Mouse (Mus musculus) lung, postnatal 0 days (tissue): Measurements from ENCODE around the gene Bst1. TPM values are rescaled to one million over a fixed set of nuclear protein-coding genes. Genes with fewer than 3 reads are reported as not detected.
A peak's percentile ranks its signal among the peaks of the same experiment; 100 is the strongest.

ENCODE experiments used
- ATAC-seq: fragments of 200-750 bp; cut with Nextera tagmentation; 2 replicates; pipeline ENCODE4 v1.8.0; 2017; ENCODE audit warnings: moderate library complexity
- DNase-seq: peaks from one replicate; pipeline ENCODE4 v3.0.0-alpha.2; 2016; ENCODE audit warnings: low spot score
- H3K27ac ChIP-seq: fragments of 300-500 bp; sonication (generic); 2 replicates; pipeline ENCODE4 v1.5.1; 2014; ENCODE audit warnings: antibody characterized with exemption, mild to moderate bottlenecking, low read length, mixed read lengths
- H3K27me3 ChIP-seq: fragments of 300-500 bp; sonication (generic); replicated peaks from 2 replicates; pipeline ENCODE4 v1.6.1; 2014; ENCODE audit warnings: low read length, mixed read lengths; ENCODE audit not compliant: insufficient read depth
- H3K36me3 ChIP-seq: fragments of 300-500 bp; sonication (generic); 2 replicates; pipeline ENCODE4 v1.6.1; 2014; ENCODE audit warnings: low read length, mixed read lengths; ENCODE audit not compliant: insufficient read depth
- H3K4me1 ChIP-seq: fragments of 300-500 bp; sonication (generic); 2 replicates; pipeline ENCODE4 v1.6.1; 2014; ENCODE audit warnings: antibody characterized with exemption, low read depth, low read length, mixed read lengths; ENCODE audit not compliant: insufficient read depth
- H3K4me2 ChIP-seq: fragments of 300-500 bp; sonication (generic); replicated peaks from 2 replicates; pipeline ENCODE4 v1.6.1; 2014; ENCODE audit warnings: low read depth, mild to moderate bottlenecking, low read length, moderate library complexity, mixed read lengths
- H3K4me3 ChIP-seq: fragments of 300-500 bp; sonication (generic); 2 replicates; pipeline ENCODE4 v1.5.1; 2014; ENCODE audit warnings: low read depth, low read length
- H3K9ac ChIP-seq: fragments of 300-500 bp; sonication (generic); replicated peaks from 2 replicates; pipeline ENCODE4 v1.6.1; 2014; ENCODE audit warnings: low read depth, mild to moderate bottlenecking
- H3K9me3 ChIP-seq: fragments of 300-500 bp; sonication (generic); 2 replicates; pipeline ENCODE4 v1.6.1; 2016; ENCODE audit warnings: low read length, mixed read lengths
- CTCF ChIP-seq: IDR thresholded peaks from 2 replicates; pipeline ENCODE4 v1.5.1; 2016; ENCODE audit warnings: antibody characterized with exemption, mild to moderate bottlenecking
- EP300 ChIP-seq: IDR thresholded peaks from 2 replicates; pipeline ENCODE4 v1.6.1; 2016; ENCODE audit warnings: antibody characterized with exemption, mild to moderate bottlenecking, control low read depth
- WGBS: fragments of 180-500 bp; shearing (Covaris S2); extraction: QIAGEN DNeasy Blood & Tissue Kit; methylation state at CpG from one replicate; pipeline ENCODE4 v1.1.7; 2014; 5-methylcytosine and 5-hydroxymethylcytosine counted together
- polyA plus RNA-seq: library from polyadenylated mRNA; unstranded; fragments of >200 nt; fragmentation: Nextera tagmentation; extraction: Ambion mirVana; gene quantifications from 2 replicates; pipeline ENCODE4 v1.2.1, GENCODE M21; 2015

Gene Bst1
- polyA plus RNA-seq, 1 experiment from 2014 or later: 8.4 TPM

DNA sequence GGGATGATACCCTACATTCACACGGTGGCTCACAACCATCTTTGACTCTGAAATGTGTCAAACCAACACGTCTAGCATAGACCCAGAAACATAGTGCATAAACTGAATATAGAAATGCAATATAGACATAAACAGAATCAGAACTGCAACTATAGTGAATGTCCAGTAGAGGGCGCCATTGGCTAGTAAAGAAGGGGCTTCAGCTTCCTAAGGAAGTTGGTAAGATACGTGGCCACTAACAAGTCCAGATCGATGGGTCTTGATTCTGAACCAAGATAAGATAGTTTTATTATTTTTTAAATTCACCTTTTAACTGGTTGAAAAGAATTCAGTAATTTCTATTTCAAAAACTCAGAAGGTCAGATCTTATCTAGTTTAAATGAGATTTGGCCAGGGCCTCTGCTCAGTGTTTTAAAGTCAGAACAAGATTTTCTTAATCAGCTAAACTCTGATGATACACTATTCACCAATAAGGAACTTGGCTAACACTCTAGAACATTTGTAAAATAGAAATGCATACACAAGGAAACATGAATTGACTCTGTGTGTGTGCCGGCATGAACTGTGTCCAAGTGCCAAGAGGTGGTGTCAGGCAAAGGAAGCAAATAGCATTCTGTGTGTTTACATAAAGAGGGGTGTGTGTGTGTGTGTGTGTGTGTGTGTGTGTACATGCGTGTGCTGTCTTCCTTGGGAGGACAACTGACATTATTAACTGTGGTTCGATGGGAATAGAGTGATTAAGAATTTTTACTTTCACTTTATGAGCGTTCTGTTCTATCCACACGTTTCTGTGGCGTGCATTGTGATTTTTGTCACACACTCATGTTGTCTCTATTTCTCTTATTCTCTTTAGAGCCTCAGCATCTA, 22.7 kb downstream of the Bst1 start:
- Histone ChIP-seq H3K36me3 (no peaks in the 10 kb centered on the region), H3K4me2 (peak overlapping the region; percentile 56), H3K27me3 (no peaks in the 10 kb centered on the region), H3K27ac (peak overlapping the region; percentile 38; the same call in 1 of the 2 replicates), H3K4me1 (no peaks in the 10 kb centered on the region), H3K4me3 (peak overlapping the region; percentile 31), H3K9ac (peak overlapping the region; percentile 23; the same call in 1 of the 2 replicates), H3K9me3 (no peaks in the 10 kb centered on the region)
- TF ChIP-seq CTCF (peak; percentile 94), EP300 (no peak; the same call in 1 of the 2 replicates)
- WGBS: 20% methylated on average over 11 of the region's 11 CpGs
- ATAC-seq (peak; percentile 80), DNase-seq (peak; percentile 92)

DNA sequence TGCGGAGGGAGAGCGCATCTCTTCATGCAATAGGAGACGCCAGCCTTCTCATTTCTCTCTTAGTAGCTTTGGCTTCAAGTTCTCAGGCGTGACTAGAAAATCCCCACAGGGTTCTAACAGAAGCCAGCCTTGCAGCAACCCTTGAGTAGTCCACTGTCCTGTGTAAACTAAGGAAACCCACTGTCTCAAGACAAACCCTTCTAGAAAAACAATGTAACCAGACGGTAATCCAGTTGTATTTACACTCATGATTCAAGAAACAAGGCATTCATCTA, 23.3 kb downstream of the Bst1 start:
- H3K27ac ChIP-seq: peak overlapping the region; percentile 38; the same call in 1 of the 2 replicates
- peak overlapping the region; percentile 23; the same call in 1 of the 2 replicates for H3K9ac ChIP-seq
- H3K4me3 ChIP-seq: peak overlapping the region; percentile 31
- peak overlapping the region; percentile 56 for H3K4me2 ChIP-seq
- H3K36me3 ChIP-seq: no peaks in the 10 kb centered on the region
- H3K27me3 ChIP-seq: no peaks in the 10 kb centered on the region
- ATAC-seq (no peak), DNase-seq (no peak)
- no peaks in the 10 kb centered on the region for H3K9me3 ChIP-seq
- no peaks in the 10 kb centered on the region for H3K4me1 ChIP-seq
- 46% methylated on average over 5 of the region's 5 CpGs for WGBS
- no peak for TF ChIP-seq EP300
- no peak for TF ChIP-seq CTCF

DNA sequence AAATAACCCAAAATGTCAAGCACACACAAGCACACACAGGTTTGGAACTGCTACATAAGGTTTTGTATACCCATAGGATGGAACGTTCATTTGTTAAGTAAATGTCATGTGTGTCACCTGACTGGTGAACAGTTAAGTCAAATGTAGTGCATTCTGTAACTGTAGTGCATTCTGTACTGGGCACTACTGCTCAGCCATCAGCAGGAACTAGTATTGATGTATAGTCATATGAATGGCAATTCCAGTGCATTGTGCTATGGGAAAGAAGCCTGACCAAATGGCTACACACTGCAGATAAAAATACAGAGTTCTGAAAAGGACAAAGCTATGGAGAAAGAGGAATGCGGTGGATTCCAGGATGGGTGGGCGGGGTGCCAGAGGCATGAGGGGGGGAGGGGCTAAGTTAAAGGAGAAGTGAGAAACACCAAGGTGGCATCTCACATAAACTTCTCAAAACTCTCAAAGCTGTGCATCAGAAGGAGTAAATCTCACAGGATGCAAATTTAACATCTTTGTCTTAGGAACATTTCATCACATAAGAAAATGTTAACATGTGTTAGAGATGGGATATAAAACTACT, 24.0 kb downstream of the Bst1 start:
- no peak overlapping the region for H3K4me2 ChIP-seq
- DNase-seq (no peak), ATAC-seq (no peak)
- H3K4me1 ChIP-seq: no peaks in the 10 kb centered on the region
- H3K4me3 ChIP-seq: no peak overlapping the region
- WGBS: 46% methylated on average over 3 of the region's 3 CpGs
- no peak overlapping the region for H3K27ac ChIP-seq
- no peaks in the 10 kb centered on the region for H3K27me3 ChIP-seq
- H3K36me3 ChIP-seq: no peaks in the 10 kb centered on the region
- TF ChIP-seq EP300 (no peak), CTCF (no peak)
- no peaks in the 10 kb centered on the region for H3K9me3 ChIP-seq
- H3K9ac ChIP-seq: no peak overlapping the region

DNA sequence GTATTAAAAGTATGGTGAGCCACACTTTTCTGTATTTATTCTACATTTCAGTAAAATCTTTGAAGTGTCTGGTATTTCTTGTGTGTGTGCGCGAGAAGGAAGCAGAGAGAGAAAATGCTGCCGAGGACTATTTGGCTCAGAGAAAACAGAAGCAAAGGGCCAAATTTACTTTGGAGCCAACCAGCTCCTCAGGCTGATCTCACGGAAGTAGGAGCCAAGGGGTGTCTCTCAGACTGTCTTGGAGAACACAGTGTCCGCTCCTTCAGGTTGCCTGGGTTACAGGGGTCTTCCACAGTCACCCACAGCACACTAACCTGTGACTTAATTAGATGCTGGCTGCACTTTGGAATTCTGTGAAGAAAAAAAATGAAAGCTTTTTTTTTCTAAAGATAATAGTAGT, 26.4 kb downstream of the Bst1 start:
- no peak overlapping the region for H3K27ac ChIP-seq
- no peak for TF ChIP-seq EP300
- no peak for TF ChIP-seq CTCF
- H3K9me3 ChIP-seq: no peaks in the 10 kb centered on the region
- H3K4me2 ChIP-seq: no peak overlapping the region
- no peak overlapping the region for H3K4me3 ChIP-seq
- H3K27me3 ChIP-seq: no peaks in the 10 kb centered on the region
- H3K9ac ChIP-seq: no peak overlapping the region
- no peaks in the 10 kb centered on the region for H3K4me1 ChIP-seq
- WGBS: 54% methylated on average over 5 of the region's 5 CpGs
- DNase-seq: no peak
- H3K36me3 ChIP-seq: no peaks in the 10 kb centered on the region
- no peak for ATAC-seq

DNA sequence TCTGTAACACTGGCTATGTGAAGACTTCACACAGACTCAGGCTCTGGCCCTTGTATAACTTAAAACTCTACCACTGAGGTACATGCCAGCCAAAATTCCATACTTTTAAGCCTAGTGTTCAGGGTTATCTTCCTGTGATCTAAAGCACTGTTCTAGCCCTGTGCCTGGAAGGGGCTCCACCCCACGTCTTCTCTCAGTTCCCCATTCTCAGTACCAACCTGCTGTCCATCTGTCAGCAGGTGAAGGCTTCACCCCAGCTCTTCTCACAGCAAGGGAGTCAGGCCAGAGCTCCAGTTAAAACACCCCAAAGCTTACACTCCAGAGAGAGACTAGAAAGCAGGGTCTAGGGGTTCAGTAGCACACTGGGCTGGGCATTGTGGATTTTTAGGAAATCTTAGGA, 27.0 kb downstream of the Bst1 start:
- Histone ChIP-seq H3K36me3 (no peaks in the 10 kb centered on the region), H3K27ac (no peak overlapping the region), H3K4me2 (no peak overlapping the region), H3K4me3 (no peak overlapping the region), H3K9me3 (no peaks in the 10 kb centered on the region), H3K9ac (no peak overlapping the region), H3K4me1 (no peaks in the 10 kb centered on the region), H3K27me3 (no peaks in the 10 kb centered on the region)
- DNase-seq (no peak), ATAC-seq (no peak)
- WGBS: 34% methylated on average over 1 of the region's 1 CpGs
- TF ChIP-seq CTCF: no peak
- no peak for TF ChIP-seq EP300

DNA sequence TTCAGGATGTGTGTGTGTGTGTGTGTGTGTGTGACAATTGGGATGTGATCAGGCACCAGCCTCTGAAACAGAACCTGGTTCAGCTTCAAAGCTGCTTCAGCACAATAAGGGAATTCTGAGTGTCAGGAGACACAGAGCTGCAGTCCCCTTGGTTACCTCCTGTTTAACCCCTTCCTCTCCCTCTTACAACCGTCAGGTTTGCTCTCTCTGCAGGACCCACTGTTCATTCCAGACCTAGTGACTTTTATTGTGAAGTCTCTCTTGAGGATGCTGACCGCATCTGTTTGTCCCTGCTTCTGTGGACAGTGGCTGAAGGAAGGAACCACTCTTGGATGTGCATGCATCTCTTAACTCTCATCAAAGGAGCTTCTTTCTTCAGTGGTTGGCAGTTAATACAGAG, 27.5 kb downstream of the Bst1 start:
- H3K27ac ChIP-seq: no peak overlapping the region
- H3K36me3 ChIP-seq: no peaks in the 10 kb centered on the region
- H3K27me3 ChIP-seq: no peaks in the 10 kb centered on the region
- no peaks in the 10 kb centered on the region for H3K4me1 ChIP-seq
- ATAC-seq (peak; percentile 52), DNase-seq (peak; percentile 42)
- WGBS: 10% methylated on average over 2 of the region's 2 CpGs
- H3K9me3 ChIP-seq: no peaks in the 10 kb centered on the region
- H3K4me3 ChIP-seq: no peak overlapping the region
- H3K4me2 ChIP-seq: no peak overlapping the region
- no peak overlapping the region for H3K9ac ChIP-seq
- TF ChIP-seq CTCF (no peak), EP300 (no peak)
